Mouse (Mus musculus) layer of hippocampus, adult 6 months (tissue): ENCODE data around the gene Ptpn6. TPM values are rescaled to one million over a fixed set of nuclear protein-coding genes. Genes with fewer than 3 reads are reported as not detected.

Experiments used
- long read RNA-seq, 2 experiments: library from polyadenylated mRNA; unstranded; transcript quantifications; one replicate each; pipeline ENCODE4 v2.0.0; 2019 to 2020
- microRNA-seq: library from miRNA; unstranded; fragments of <30 nt; microRNA quantifications from one replicate; pipeline ENCODE4 v1.2.0, GENCODE M21; 2020
- polyA plus RNA-seq: library from polyadenylated mRNA; unstranded; fragments of <200 nt; fragmentation: Nextera tagmentation; gene quantifications from 2 replicates; pipeline ENCODE4 v1.2.3, GENCODE M21; 2021

The Ptpn6 gene
- 4.1 and 4.6 TPM in 2 replicates for polyA plus RNA-seq
- long read RNA-seq, experiment 1, transcript Ptpn6-202 (16 exons, 2,219 nt): major isoform, 12 of 16 reads
- long read RNA-seq, experiment 1, partial matches to known transcripts: 2 of 16 reads
- long read RNA-seq, experiment 1, other reads (novel, unspliced or antisense): 2 of 16 reads
- long read RNA-seq, experiment 2, transcript Ptpn6-202 (16 exons, 2,219 nt): major isoform, 15 of 24 reads
- long read RNA-seq, experiment 2, partial matches to known transcripts: 5 of 24 reads
- long read RNA-seq, experiment 2, other reads (novel, unspliced or antisense): 3 of 24 reads

DNA sequence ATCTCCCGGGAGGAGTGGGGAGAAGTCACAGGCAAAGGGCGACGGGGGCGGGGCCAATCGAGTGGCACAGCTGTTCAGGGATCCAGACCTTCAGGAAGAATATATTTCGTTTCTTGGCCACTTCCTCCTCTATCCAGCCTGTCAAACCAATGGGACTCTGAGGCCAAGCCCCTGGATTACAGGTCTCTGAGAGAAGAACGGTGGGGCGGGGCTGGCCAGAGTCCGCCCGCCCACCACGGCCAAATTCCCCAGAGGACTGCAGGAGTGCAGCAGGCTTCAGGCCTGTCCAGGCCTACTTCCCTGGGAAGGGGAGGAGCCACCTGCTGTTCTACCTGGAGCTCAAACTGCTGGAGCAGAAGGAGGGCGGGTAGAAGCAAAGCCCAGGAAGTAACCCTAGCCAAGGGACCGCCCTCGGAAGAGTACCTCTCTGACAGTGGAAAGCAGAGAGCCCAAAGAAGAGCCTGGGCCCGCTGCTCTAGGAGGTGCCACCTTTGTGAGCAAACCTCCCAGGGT lies at the start of gene Ptpn6:
TSS of gene Ptpn6 (minus strand) at position 204 of the 513 bp plus-strand sequence.

DNA sequence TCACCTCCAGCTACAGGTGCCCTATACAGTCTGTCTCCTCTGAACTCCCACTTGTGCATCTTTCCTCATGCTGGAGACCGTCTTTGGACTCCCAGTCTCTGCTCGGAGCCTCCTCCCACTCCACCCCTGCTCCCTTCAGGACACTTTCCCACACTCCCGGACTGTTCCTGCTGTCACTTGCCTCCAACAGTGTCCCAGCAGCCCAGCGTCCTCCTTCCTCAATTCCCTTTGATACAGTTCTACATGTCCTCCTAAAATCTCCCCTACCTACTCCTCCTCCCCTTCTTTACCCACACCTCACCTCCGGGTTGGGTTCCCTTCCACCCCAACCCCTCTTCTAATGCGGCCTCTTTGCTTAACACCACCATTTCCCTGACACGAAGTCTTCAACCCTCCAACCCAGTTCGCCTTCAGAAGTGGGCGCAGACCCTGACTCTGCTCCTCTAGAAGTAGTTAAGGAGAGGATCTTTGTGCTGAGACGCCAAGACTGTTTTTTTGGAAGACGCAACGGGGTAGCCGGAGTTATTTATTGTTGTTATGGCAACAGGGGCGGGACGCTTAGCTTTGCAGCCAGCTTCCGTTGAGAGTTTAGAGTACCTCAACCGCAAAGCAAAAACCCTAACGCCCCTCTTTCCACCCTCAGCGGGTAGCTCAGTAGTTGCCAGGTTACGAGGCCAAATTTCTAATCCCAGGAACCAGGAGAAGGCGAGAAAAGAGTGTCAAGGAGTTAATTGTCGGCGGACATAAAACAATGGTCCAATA lies 40.9 kb upstream of the Ptpn6 start, which contains the start of gene Lrrc23:
TSS of gene Lrrc23 (minus strand) at position 506 of the 762 bp plus-strand sequence.

DNA sequence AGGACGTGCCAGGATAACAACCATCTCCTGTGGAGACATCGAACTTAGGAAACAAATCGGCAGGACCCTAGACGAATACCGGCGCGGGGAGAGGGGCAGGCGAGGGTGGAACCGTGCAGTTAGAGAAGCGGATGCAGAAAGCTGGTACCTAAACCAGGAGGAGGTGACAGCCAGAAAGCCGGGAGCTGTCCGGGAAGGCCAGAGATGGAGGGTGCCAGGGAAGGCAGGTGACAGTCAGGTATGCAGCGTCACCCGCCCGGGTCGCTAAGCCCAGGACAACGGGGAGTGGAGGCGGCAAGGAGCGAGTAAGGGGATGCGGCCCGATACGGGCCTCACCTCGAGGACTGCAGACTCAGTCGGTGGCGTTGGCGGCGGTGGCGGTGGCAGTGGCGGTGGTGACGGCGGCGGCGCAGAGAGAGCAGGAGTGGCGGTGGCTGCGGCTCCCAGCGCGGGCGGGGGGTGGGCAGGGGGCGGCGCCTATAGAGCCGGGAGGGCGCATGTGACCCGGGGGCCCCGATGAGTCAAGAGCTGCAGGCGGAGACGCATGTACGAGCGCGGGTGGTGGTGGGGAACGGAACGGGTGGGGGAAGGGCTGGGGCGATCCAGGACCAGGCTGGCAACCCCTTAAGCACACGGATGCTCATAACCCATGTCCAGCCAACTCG lies 30.7 kb upstream of the Ptpn6 start, which contains the start of gene Eno2:
TSS of gene Eno2 (minus strand) at position 573 of the 665 bp plus-strand sequence.

DNA sequence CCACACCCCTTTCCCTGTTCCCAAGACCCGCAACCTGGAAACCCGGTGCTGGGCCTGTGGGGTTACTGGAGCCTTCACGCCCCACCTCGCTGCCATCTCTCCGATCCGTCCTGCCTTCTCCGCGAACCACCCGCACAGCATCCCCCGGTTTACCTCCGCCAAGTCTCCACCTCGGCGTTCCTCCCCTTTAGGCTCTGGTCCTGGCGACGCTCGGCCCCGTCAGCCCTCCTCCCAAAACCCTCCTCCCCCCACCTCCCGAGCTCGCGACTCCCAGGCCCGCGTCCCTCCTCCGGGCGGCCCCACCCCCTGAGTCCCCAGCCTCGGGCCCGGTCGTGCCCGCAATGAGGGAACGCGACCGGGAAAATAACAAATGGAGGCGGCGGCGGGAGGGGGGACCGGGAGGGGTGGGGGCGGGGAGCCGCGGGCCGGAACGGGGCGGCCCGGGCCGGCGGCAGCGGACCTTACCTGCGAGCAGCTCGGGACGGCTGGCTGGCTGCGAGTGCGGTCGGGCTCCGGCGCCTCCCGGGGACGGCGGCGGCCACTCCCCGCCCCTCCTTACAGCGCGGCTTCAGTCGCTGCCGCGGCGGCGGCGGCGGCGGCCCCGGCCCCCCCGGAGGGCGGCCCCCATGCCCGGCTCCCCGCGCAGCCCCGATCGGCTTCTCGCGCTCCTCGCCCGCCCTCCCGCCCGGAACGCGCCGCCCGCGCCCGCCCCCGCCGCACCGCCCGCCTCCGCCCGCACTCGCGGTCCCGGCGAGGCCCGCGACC lies 17.5 kb upstream of the Ptpn6 start, which contains the start of the genes Gm45234 and Atn1:
TSS of gene Gm45234 (minus strand) at position 191 of the 765 bp plus-strand sequence.
TSS of gene Atn1 (minus strand) at position 694 of the 765 bp plus-strand sequence.

DNA sequence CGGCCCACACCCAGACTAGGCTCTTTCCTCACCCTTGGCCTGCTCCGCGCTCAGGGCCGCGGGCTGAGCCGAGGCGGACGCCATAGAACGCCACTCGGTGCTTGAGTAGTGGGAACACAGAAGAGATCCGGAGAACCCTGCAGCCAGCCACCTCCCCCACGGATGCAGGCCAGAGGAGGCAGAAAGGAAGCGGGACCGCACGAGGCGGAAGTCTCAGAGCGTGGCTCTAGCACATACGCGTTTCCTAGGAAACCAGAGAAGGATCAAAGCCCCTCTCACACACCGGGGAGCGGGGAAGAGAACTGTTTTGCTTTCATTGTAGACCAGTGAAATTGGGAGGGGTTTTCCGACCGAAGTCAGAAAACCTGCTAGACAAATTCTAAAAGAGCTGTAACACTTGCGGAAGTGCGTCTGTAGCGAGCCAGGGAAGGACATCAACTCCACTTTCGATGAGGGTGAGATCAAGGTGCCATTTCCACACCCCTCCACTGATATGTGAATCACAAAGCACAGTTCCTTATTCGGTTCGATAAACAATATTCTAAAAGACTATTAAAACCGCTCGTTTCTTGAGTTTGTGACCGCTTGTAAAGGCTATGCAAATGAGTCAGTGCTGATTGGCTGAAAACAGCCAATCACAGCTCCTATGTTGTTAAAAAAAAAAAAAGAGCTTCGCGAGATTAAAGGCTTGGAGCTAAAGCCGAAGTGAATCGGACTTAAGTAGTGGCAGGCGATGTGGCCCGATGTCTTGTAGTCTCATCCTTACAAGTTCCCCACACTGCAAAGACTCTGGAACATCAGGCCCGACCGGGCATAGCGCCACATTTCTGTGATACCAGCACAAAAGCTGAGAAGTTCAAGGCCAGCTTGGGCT lies 2.6 kb upstream of the Ptpn6 start, which contains the start of gene Grcc10:
TSS of gene Grcc10 (minus strand) at position 487 of the 874 bp plus-strand sequence.

DNA sequence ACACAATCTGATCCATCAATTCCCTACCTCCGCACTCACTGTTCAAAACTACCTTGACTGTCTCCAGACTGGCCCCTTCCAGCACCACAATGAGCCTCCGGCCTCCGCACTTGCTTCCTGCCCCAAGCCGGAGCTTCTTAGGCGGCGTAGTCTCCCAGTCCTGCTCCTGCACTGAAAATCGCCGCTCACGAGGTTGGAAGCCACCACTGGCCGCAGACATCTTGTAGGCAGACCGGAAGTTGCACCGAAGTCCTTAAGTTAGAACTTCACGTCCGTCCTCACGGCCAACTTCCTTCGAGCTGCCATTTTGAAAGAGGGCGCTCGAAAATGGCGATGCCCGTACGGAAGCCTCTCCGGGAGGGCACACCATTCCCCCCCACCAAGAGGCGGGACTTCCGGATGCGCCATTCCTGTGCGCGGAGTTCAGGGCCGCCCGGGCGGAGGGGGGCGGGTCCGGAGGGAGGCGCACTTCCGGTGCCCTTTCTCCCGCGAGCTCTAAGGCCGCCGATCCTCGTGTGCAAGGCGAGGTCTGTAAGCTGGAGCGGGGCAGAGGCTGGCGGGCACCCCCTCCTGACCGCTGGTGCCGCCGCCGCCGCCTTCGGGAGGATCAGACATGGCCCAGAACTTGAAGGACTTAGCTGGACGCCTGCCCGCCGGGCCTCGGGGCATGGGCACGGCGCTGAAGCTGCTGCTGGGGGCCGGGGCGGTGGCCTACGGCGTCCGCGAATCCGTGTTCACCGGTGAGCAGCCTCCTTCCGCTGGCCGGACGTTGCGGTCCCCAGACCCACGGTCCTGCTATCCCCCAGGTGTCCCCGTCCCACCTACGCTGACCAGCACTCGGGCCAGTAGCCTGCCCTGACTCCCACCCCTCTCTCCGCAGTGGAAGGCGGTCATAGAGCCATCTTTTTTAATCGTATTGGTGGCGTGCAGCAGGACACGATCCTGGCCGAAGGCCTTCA lies 26.4 kb downstream of the Ptpn6 start, which contains the start of the genes Emg1 and Phb2:
TSS of gene Emg1 (minus strand) at position 355 of the 959 bp plus-strand sequence.
TSS of gene Phb2 (plus strand) at position 513 of the 959 bp plus-strand sequence.

Small RNA genes lying within 50 kb of the gene (microRNA-seq; reads per million reads assigned to microRNA genes)
- gene Mir141 (14.8 reads per million, percentile 37 among the genes with 10 or more reads in this experiment), gene Mir200c (163 reads per million, percentile 63 among the genes with 10 or more reads in this experiment)

Other genes with a start within 250 kb of the Ptpn6 start
- gene C1rl, start 245.6 kb downstream of the Ptpn6 start, polyA plus RNA-seq: 0.58 and 0.63 TPM in 2 replicates
- 1.6 and 1.9 TPM in 2 replicates for gene C1ra, start 226.3 kb downstream of the Ptpn6 start, polyA plus RNA-seq
- 0.19 and 0.45 TPM in 2 replicates for gene C1s1, start 196.4 kb downstream of the Ptpn6 start, polyA plus RNA-seq
- gene C1rb, start 168.4 kb downstream of the Ptpn6 start, polyA plus RNA-seq: not detected in 2 replicates
- gene C1s2, start 102.6 kb downstream of the Ptpn6 start, polyA plus RNA-seq: 0.05 TPM in 1 of 2 replicates, not detected in the other
- 20.8 and 21.3 TPM in 2 replicates for gene Lpcat3, start 75.7 kb downstream of the Ptpn6 start, polyA plus RNA-seq
- 101 and 108 TPM in 2 replicates for gene Emg1, start 26.5 kb downstream of the Ptpn6 start, polyA plus RNA-seq
- gene Phb2, start 26.4 kb downstream of the Ptpn6 start, polyA plus RNA-seq: 140 and 157 TPM in 2 replicates
- gene Grcc10, start 2.7 kb upstream of the Ptpn6 start, polyA plus RNA-seq: 1,248 and 1,281 TPM in 2 replicates
- gene Gm45234, start 17.3 kb upstream of the Ptpn6 start, polyA plus RNA-seq: 0.06 TPM in 1 of 2 replicates, not detected in the other
- 14.3 and 15.6 TPM in 2 replicates for gene Atn1, start 17.8 kb upstream of the Ptpn6 start, polyA plus RNA-seq
- 599 and 862 TPM in 2 replicates for gene Eno2, start 31.0 kb upstream of the Ptpn6 start, polyA plus RNA-seq
- 4.3 and 6.1 TPM in 2 replicates for gene Lrrc23, start 41.0 kb upstream of the Ptpn6 start, polyA plus RNA-seq
- gene Spsb2, start 69.9 kb upstream of the Ptpn6 start, polyA plus RNA-seq: 5.4 and 5.5 TPM in 2 replicates
- gene Tpi1, start 75.6 kb upstream of the Ptpn6 start, polyA plus RNA-seq: 1,210 and 1,292 TPM in 2 replicates
- 98.8 and 105 TPM in 2 replicates for gene Usp5, start 90.8 kb upstream of the Ptpn6 start, polyA plus RNA-seq
- 0.59 and 0.67 TPM in 2 replicates for gene Cdca3, start 90.8 kb upstream of the Ptpn6 start, polyA plus RNA-seq
- 0.13 and 0.43 TPM in 2 replicates for gene Gnb3, start 101.6 kb upstream of the Ptpn6 start, polyA plus RNA-seq
- gene P3h3, start 119.0 kb upstream of the Ptpn6 start, polyA plus RNA-seq: 1.0 and 1.2 TPM in 2 replicates
- 1.1 and 1.4 TPM in 2 replicates for gene Gpr162, start 125.3 kb upstream of the Ptpn6 start, polyA plus RNA-seq
- gene Cd4, start 149.5 kb upstream of the Ptpn6 start, polyA plus RNA-seq: 0.34 and 0.68 TPM in 2 replicates
- gene Lag3, start 173.0 kb upstream of the Ptpn6 start, polyA plus RNA-seq: 7.0 and 11.9 TPM in 2 replicates
- 294 and 362 TPM in 2 replicates for gene Ptms, start 181.4 kb upstream of the Ptpn6 start, polyA plus RNA-seq
- 604 and 679 TPM in 2 replicates for gene Mlf2, start 192.7 kb upstream of the Ptpn6 start, polyA plus RNA-seq
- 236 and 263 TPM in 2 replicates for gene Cops7a, start 226.8 kb upstream of the Ptpn6 start, polyA plus RNA-seq